Comparison of ENCODE assay signal across 8 mouse cellular contexts in genomic region chr1:192853988-192854818, GRCm38 (mm10). TPM values are rescaled to one million over a fixed set of nuclear protein-coding genes. Genes with fewer than 3 reads are reported as not detected.
A peak's percentile ranks its signal among the peaks of the same experiment; 100 is the strongest.
DNase-seq lines count a peak whose midpoint lies in the region; ATAC-seq lines count a peak whose summit lies in the region.

No protein-coding gene starts in this region.

- H3K36me3 ChIP-seq in kidney, embryonic 15.5 days, result peaks cover 6% of the 10 kb centered on the region
- H3K36me3 ChIP-seq in heart, embryonic 16.5 days (ENCODE audit: control insufficient read depth, insufficient read depth), result peaks cover under 1% of the 10 kb centered on the region; the same call in 1 of the 2 replicates
- H3K36me3 ChIP-seq in midbrain, embryonic 11.5 days (ENCODE audit: control insufficient read depth, insufficient read depth, low read length), result no peaks in the 10 kb centered on the region

- H3K4me3 ChIP-seq in kidney, embryonic 15.5 days (replicated peaks), result peak overlapping the region; percentile 76
- H3K4me3 ChIP-seq in heart, embryonic 16.5 days (ENCODE audit: low read length), result peak overlapping the region; percentile 82
- peak overlapping the region; percentile 79 for H3K4me3 ChIP-seq in midbrain, embryonic 11.5 days (ENCODE audit: low read depth, low read length)

- H3K27me3 ChIP-seq in kidney, embryonic 15.5 days, result peaks cover 34% of the 10 kb centered on the region
- peaks cover 17% of the 10 kb centered on the region for H3K27me3 ChIP-seq in heart, embryonic 16.5 days (ENCODE audit: control insufficient read depth, insufficient read depth, low read length)
- peaks cover 37% of the 10 kb centered on the region for H3K27me3 ChIP-seq in midbrain, embryonic 11.5 days (ENCODE audit: control insufficient read depth, insufficient read depth, low read length)

- WGBS in kidney, embryonic 15.5 days, result 5% methylated on average over 19 of the region's 19 CpGs
- 8% methylated on average over 19 of the region's 19 CpGs for WGBS in heart, embryonic 16.5 days
- WGBS in midbrain, embryonic 11.5 days, result 3% methylated on average over 19 of the region's 19 CpGs

- no peak for DNase-seq in kidney, adult 9 months
- DNase-seq in adipocyte (ENCODE audit: low spot score), result peak; percentile 34
- DNase-seq in midbrain, embryonic 11.5 days (ENCODE audit: low spot score, missing footprints), result peak; percentile 92
- no peak for DNase-seq in right cerebral cortex, postnatal 10 days (ENCODE audit: low spot score in 2 of 2)
- no peak for DNase-seq in B cell, adult 2 months
- DNase-seq in gastrocnemius, adult 18-20 months (ENCODE audit: low spot score), result no peak

- ATAC-seq in kidney, embryonic 15.5 days (replicated peaks; ENCODE audit: low FRiP score), result 0 out of 2 replicates have a peak, but pooled peaks have one; percentile 6
- ATAC-seq in heart, embryonic 16.5 days (replicated peaks; ENCODE audit: extremely low read depth, insufficient read depth, low FRiP score), result no peak
- ATAC-seq in midbrain, embryonic 11.5 days (ENCODE audit: low FRiP score), result peak; percentile 19

- H3K4me2 ChIP-seq in kidney, embryonic 15.5 days, result peak overlapping the region; percentile 95
- H3K4me2 ChIP-seq in heart, embryonic 16.5 days (ENCODE audit: low read depth, low read length), result peak overlapping the region; percentile 92
- H3K4me2 ChIP-seq in midbrain, embryonic 11.5 days, result peak overlapping the region; percentile 98

- peak overlapping the region; percentile 95 for H3K27ac ChIP-seq in kidney, embryonic 15.5 days
- peak overlapping the region; percentile 89 for H3K27ac ChIP-seq in heart, embryonic 16.5 days (ENCODE audit: low read length)
- peak overlapping the region; percentile 78; the same call in 1 of the 2 replicates for H3K27ac ChIP-seq in midbrain, embryonic 11.5 days (ENCODE audit: low read depth, low read length)

- H3K9ac ChIP-seq in kidney, embryonic 15.5 days, result peak overlapping the region; percentile 83
- peak overlapping the region; percentile 87 for H3K9ac ChIP-seq in heart, embryonic 16.5 days (ENCODE audit: low read length)
- peak overlapping the region; percentile 89 for H3K9ac ChIP-seq in midbrain, embryonic 11.5 days (ENCODE audit: low read length)

- H3K9me3 ChIP-seq in kidney, embryonic 15.5 days (replicated peaks), result no peaks in the 10 kb centered on the region
- H3K9me3 ChIP-seq in heart, embryonic 16.5 days (replicated peaks; ENCODE audit: control insufficient read depth, low read length), result no peaks in the 10 kb centered on the region
- H3K9me3 ChIP-seq in midbrain, embryonic 11.5 days (ENCODE audit: control insufficient read depth, low read length), result no peaks in the 10 kb centered on the region

- H3K4me1 ChIP-seq in kidney, embryonic 15.5 days, result peaks cover 63% of the 10 kb centered on the region
- peaks cover 34% of the 10 kb centered on the region for H3K4me1 ChIP-seq in heart, embryonic 16.5 days (ENCODE audit: control insufficient read depth, insufficient read depth, low read length)
- H3K4me1 ChIP-seq in midbrain, embryonic 11.5 days (ENCODE audit: control insufficient read depth, insufficient read depth, low read length), result peaks cover 34% of the 10 kb centered on the region

RNA-seq across cellular contexts. Expression of gene Sertad4, which starts 1.4 kb away (rescaled TPM):
- 22.9 TPM in 2 replicates for polyA plus RNA-seq in kidney, embryonic 15.5 days (2015; fragmentation: Nextera tagmentation; extraction: Ambion mirVana)
- 9.4 and 11.5 TPM in 2 replicates for polyA plus RNA-seq in heart, embryonic 16.5 days (2015; fragmentation: Nextera tagmentation; extraction: Ambion mirVana)
- 14.3 and 14.9 TPM in 2 replicates for polyA plus RNA-seq in midbrain, embryonic 11.5 days (2014; fragmentation: Nextera tagmentation; extraction: Ambion mirVana)
- 1 to 10 TPM in 1 of 2 experiments, under 1 TPM in 1; 0.66 to 2.6 TPM for total RNA-seq in gastrocnemius, adult 18-20 months (2021)

Comparison
In these comparisons a context has a peak if more than half of its experiments do, and no peak if none do; other contexts are left out.
1. DNase-seq: peak in adipocyte (single experiment) and midbrain, embryonic 11.5 days (single experiment); none in kidney, adult 9 months (single experiment), right cerebral cortex, postnatal 10 days (0 of 2), B cell, adult 2 months (0 of 2) and gastrocnemius, adult 18-20 months (single experiment).
2. Peak in every context shown above with its lines, with median percentiles within 50 percentile points of each other: H3K27ac ChIP-seq, H3K4me2 ChIP-seq, H3K4me3 ChIP-seq and H3K9ac ChIP-seq.